Mouse (Mus musculus): ENCODE measurements around the gene Tdrkh. TPM values are rescaled to one million over a fixed set of nuclear protein-coding genes. Genes with fewer than 3 reads are reported as not detected.

Tdrkh gene
- total RNA-seq, 2 experiments from 2014 or later: 1.3 to 1.9 TPM

GRCm38 (mm10) chr3:94386671-94387070 lies 26.4 kb upstream of the Tdrkh start:
- intact Hi-C loops (cut with DNase I): no loop called here
- no peak for DNase-seq

- no peak for DNase-seq
- intact Hi-C loops (cut with DNase I): no loop called here
Observed at GRCm38 (mm10) chr3:94387391-94387790, 25.7 kb upstream of the Tdrkh start.

GRCm38 (mm10) chr3:94388047-94388446 lies 25.0 kb upstream of the Tdrkh start:
- DNase-seq: no peak
- intact Hi-C loops (cut with DNase I): no loop called here

GRCm38 (mm10) chr3:94389420-94389819 lies 23.7 kb upstream of the Tdrkh start:
- no peak for DNase-seq
- intact Hi-C loops (cut with DNase I): no loop called here

- intact Hi-C loops (cut with DNase I): no loop called here
- DNase-seq: no peak
Observed at GRCm38 (mm10) chr3:94391001-94391400, 22.1 kb upstream of the Tdrkh start.

- intact Hi-C loops (cut with DNase I): no loop called here
- no peak for DNase-seq
Observed at GRCm38 (mm10) chr3:94392128-94392527, 20.9 kb upstream of the Tdrkh start.

- no peak for DNase-seq
- intact Hi-C loops (cut with DNase I): no loop called here
Observed at GRCm38 (mm10) chr3:94393049-94393448, 20.0 kb upstream of the Tdrkh start.

GRCm38 (mm10) chr3:94396336-94396735 lies 16.7 kb upstream of the Tdrkh start:
- intact Hi-C loops (cut with DNase I): no loop called here
- DNase-seq: no peak

GRCm38 (mm10) chr3:94396851-94397250 lies 16.2 kb upstream of the Tdrkh start:
- no peak for DNase-seq
- intact Hi-C loops (cut with DNase I): no loop called here

- DNase-seq: no peak
- intact Hi-C loops (cut with DNase I): no loop called here
Observed at GRCm38 (mm10) chr3:94398217-94398616, 14.9 kb upstream of the Tdrkh start, which contains the start of gene Lingo4. Gene Lingo4, plus strand, starts transcription at chr3:94398517.

- DNase-seq: no peak
- intact Hi-C loops (cut with DNase I): no loop called here
Observed at GRCm38 (mm10) chr3:94398943-94399481, 14.1 kb upstream of the Tdrkh start.

GRCm38 (mm10) chr3:94399663-94400310 lies 13.3 kb upstream of the Tdrkh start:
- intact Hi-C loops (cut with DNase I): loop anchor here (5.0 kb wide), 1 partner anchor 38 kb away; no protein-coding TSS in a partner anchor
- DNase-seq: no peak

- DNase-seq: no peak
- intact Hi-C loops (cut with DNase I): loop anchor here (5.0 kb wide), 1 partner anchor 35 kb away; no protein-coding TSS in a partner anchor
Observed at GRCm38 (mm10) chr3:94402451-94402850, 10.6 kb upstream of the Tdrkh start.

- intact Hi-C loops (cut with DNase I): loop anchor here (5.0 kb wide), 1 partner anchor 33 kb away; no protein-coding TSS in a partner anchor
- DNase-seq: no peak
Observed at GRCm38 (mm10) chr3:94404366-94405054, 8.6 kb upstream of the Tdrkh start.

GRCm38 (mm10) chr3:94405561-94405960 lies 7.5 kb upstream of the Tdrkh start:
- intact Hi-C loops (cut with DNase I): no loop called here

GRCm38 (mm10) chr3:94412530-94412929 lies 543 bp upstream of the Tdrkh start:
- intact Hi-C loops (cut with DNase I): no loop called here
- DNase-seq: no peak

More at GRCm38 (mm10) chr3:94405561-94405960, 7.5 kb upstream of the Tdrkh start:
- DNase-seq: no peak

GRCm38 (mm10) chr3:94430980-94431379 lies 17.9 kb downstream of the Tdrkh start:
- no peak for DNase-seq
- intact Hi-C loops (cut with DNase I): no loop called here

- intact Hi-C loops (cut with DNase I): no loop called here
- DNase-seq: no peak
Observed at GRCm38 (mm10) chr3:94434305-94434704, 21.2 kb downstream of the Tdrkh start.

GRCm38 (mm10) chr3:94436420-94436819 lies 23.3 kb downstream of the Tdrkh start:
- intact Hi-C loops (cut with DNase I): loop anchor here (5.0 kb wide), 1 partner anchor 34 kb away; no protein-coding TSS in a partner anchor
- no peak for DNase-seq

GRCm38 (mm10) chr3:94441182-94441581 lies 28.1 kb downstream of the Tdrkh start:
- DNase-seq: no peak
- intact Hi-C loops (cut with DNase I): no loop called here

GRCm38 (mm10) chr3:94442951-94443596 lies 30.0 kb downstream of the Tdrkh start, which contains the start of gene Mrpl9:
Gene Mrpl9, plus strand, starts transcription at chr3:94443318.
- intact Hi-C loops (cut with DNase I): no loop called here
- peak; percentile 90 to 93 for DNase-seq
